Mouse (Mus musculus): ENCODE measurements around the gene Dnajb6. TPM values are rescaled to one million over a fixed set of nuclear protein-coding genes. Genes with fewer than 3 reads are reported as not detected.
"Not testable (repeated sequence)": the region's sequence is repeated elsewhere in the genome, so short reads cannot be mapped to it uniquely, and the experiment has no call there.

Gene Dnajb6
- total and polyA plus RNA-seq, 3 experiments = 61.1 to 196 (median 140) TPM

GRCm38 (mm10) chr5:29725369-29725768, 10.1 kb upstream of the Dnajb6 start:
- Histone ChIP-seq H3K27me3 (replicated peaks) (no peaks in the 10 kb centered on the region), H3K79me2 (replicated peaks; ENCODE audit: control insufficient read depth, extremely low read depth, insufficient read depth, poor library complexity, severe bottlenecking) (no peaks in the 10 kb centered on the region), H3K9ac (ENCODE audit: insufficient read depth, low read depth) (no peak overlapping the region), H3K27ac (ENCODE audit: insufficient read depth, low read depth) (no peak overlapping the region), H3K4me3 (replicated peaks in 1 of 3; ENCODE audit: low read depth in 2 of 3, low read length in 2 of 3, poor library complexity in 1 of 3) (no peak overlapping the region), H3K4me2 (ENCODE audit: insufficient read depth, low read depth, poor library complexity, severe bottlenecking) (no peak overlapping the region), H3K4me1 (ENCODE audit: control insufficient read depth in 1 of 2, insufficient read depth in 2 of 2) (no peaks in the 10 kb centered on the region), H3K36me3 (replicated peaks in 1 of 2; ENCODE audit: control insufficient read depth in 1 of 2, insufficient read depth in 1 of 2, low read length in 1 of 2) (no peaks in the 10 kb centered on the region), H3K9me3 (replicated peaks; ENCODE audit: low read length) (peaks cover 3% of the 10 kb centered on the region)
- no peak for TF ChIP-seq MYC (IDR thresholded peaks at IDR 0.05; ENCODE audit: low read depth, low read length)
- TF ChIP-seq CHD2 (IDR thresholded peaks at IDR 0.05; ENCODE audit: low read length) = no peak
- no peak for TF ChIP-seq ZMIZ1 (IDR thresholded peaks at IDR 0.05; ENCODE audit: low read depth, low read length)
- TF ChIP-seq MXI1 (IDR thresholded peaks at IDR 0.05; ENCODE audit: low read depth, low read length) = no peak
- no peak for TF ChIP-seq KAT2A (IDR thresholded peaks at IDR 0.05; ENCODE audit: insufficient replicate concordance, low read length)
- no peak for TF ChIP-seq SIN3A (IDR thresholded peaks at IDR 0.05; ENCODE audit: low read length)
- TF ChIP-seq MAFK (IDR thresholded peaks at IDR 0.05; ENCODE audit: insufficient replicate concordance, low read length) = no peak
- no peak for TF ChIP-seq MAZ (IDR thresholded peaks at IDR 0.05; ENCODE audit: low read depth, low read length)
- no peak for TF ChIP-seq MAX (IDR thresholded peaks at IDR 0.05; ENCODE audit: low read length)
- TF ChIP-seq JUND (conservative IDR thresholded peaks at IDR 0.05; ENCODE audit: low read depth, low read length) = no peak
- TF ChIP-seq MEF2A (IDR thresholded peaks at IDR 0.05; ENCODE audit: borderline replicate concordance, low read depth, low read length) = no peak
- TF ChIP-seq PAX5 (IDR thresholded peaks at IDR 0.05; ENCODE audit: low read length) = no peak
- TF ChIP-seq EP300 (IDR thresholded peaks at IDR 0.05; ENCODE audit: low read length) = no peak
- no peak for TF ChIP-seq NRF1 (IDR thresholded peaks at IDR 0.05; ENCODE audit: low read depth, low read length)
- TF ChIP-seq NELFE (IDR thresholded peaks at IDR 0.05; ENCODE audit: low read depth, low read length) = no peak
- dilution Hi-C loops (cut with MboI; ENCODE audit: extremely low pct_ligation_motif_present, extremely low pct_unique_long_range_greater_than_20kb, low sequenced_read_pairs) = no loop called here
- in situ Hi-C loops (cut with MboI; ENCODE audit: low pct_ligation_motif_present, low pct_unique_long_range_greater_than_20kb, low sequenced_read_pairs) = no loop called here
- no peak for DNase-seq (ENCODE audit: extremely low read depth)

- H3K4me1 ChIP-seq (ENCODE audit: control insufficient read depth in 1 of 2, insufficient read depth in 2 of 2); dilution Hi-C loops (cut with MboI; ENCODE audit: extremely low pct_ligation_motif_present, extremely low pct_unique_long_range_greater_than_20kb, low sequenced_read_pairs); H3K27ac ChIP-seq (ENCODE audit: insufficient read depth, low read depth); H3K4me3 ChIP-seq (replicated peaks in 1 of 3; ENCODE audit: low read depth in 2 of 3, low read length in 2 of 3, poor library complexity in 1 of 3); H3K9ac ChIP-seq (ENCODE audit: insufficient read depth, low read depth); H3K79me2 ChIP-seq (replicated peaks; ENCODE audit: control insufficient read depth, extremely low read depth, insufficient read depth, poor library complexity, severe bottlenecking); H3K36me3 ChIP-seq (replicated peaks in 1 of 2; ENCODE audit: control insufficient read depth in 1 of 2, insufficient read depth in 1 of 2, low read length in 1 of 2); DNase-seq (ENCODE audit: extremely low read depth); H3K4me2 ChIP-seq (ENCODE audit: insufficient read depth, low read depth, poor library complexity, severe bottlenecking); in situ Hi-C loops (cut with MboI; ENCODE audit: low pct_ligation_motif_present, low pct_unique_long_range_greater_than_20kb, low sequenced_read_pairs); H3K27me3 ChIP-seq (replicated peaks); H3K9me3 ChIP-seq (replicated peaks; ENCODE audit: low read length): not testable (repeated sequence)
- 0 out of 2 replicates have a peak, but pooled peaks have one; percentile 49 for TF ChIP-seq MAFK (IDR thresholded peaks at IDR 0.05; ENCODE audit: insufficient replicate concordance, low read length)
These were observed 9.4 kb upstream of the Dnajb6 start for GRCm38 (mm10) chr5:29726070-29726469.

Data from CH12.LX (cell line).